Mouse (Mus musculus) liver, embryonic 15.5 days (tissue): ENCODE measurements around the gene Hoxd11. TPM values are rescaled to one million over a fixed set of nuclear protein-coding genes. Genes with fewer than 3 reads are reported as not detected.

Experiments
- ATAC-seq: fragments of 200-750 bp; cut with Nextera tagmentation; 2 replicates; pipeline ENCODE4 v1.8.0; 2017; ENCODE audit warnings: moderate number of reproducible peaks, mild to moderate bottlenecking, moderate library complexity; ENCODE audit not compliant: insufficient read depth
- H3K27ac ChIP-seq: fragments of 300-500 bp; sonication (generic); replicated peaks from 2 replicates; pipeline ENCODE4 v1.5.1; 2015; ENCODE audit warnings: mild to moderate bottlenecking, inconsistent platforms
- H3K27me3 ChIP-seq: fragments of 300-500 bp; sonication (generic); 2 replicates; pipeline ENCODE4 v1.6.1; 2015; ENCODE audit warnings: mild to moderate bottlenecking, inconsistent platforms
- H3K36me3 ChIP-seq: fragments of 300-500 bp; sonication (generic); replicated peaks from 2 replicates; pipeline ENCODE4 v1.6.1; 2015; ENCODE audit warnings: moderate library complexity, mild to moderate bottlenecking, inconsistent platforms
- H3K4me1 ChIP-seq: fragments of 300-500 bp; sonication (generic); replicated peaks from 2 replicates; pipeline ENCODE4 v1.6.1; 2015; ENCODE audit warnings: inconsistent platforms
- H3K4me2 ChIP-seq: fragments of 300-500 bp; sonication (generic); 2 replicates; pipeline ENCODE4 v1.6.1; 2015; ENCODE audit warnings: moderate library complexity, mild to moderate bottlenecking, inconsistent platforms
- H3K4me3 ChIP-seq: fragments of 300-500 bp; sonication (generic); replicated peaks from 2 replicates; pipeline ENCODE4 v1.5.1; 2015; ENCODE audit warnings: mild to moderate bottlenecking, inconsistent platforms
- H3K9ac ChIP-seq: fragments of 300-500 bp; sonication (generic); 2 replicates; pipeline ENCODE4 v1.6.1; 2015; ENCODE audit warnings: moderate library complexity, mild to moderate bottlenecking, inconsistent platforms
- H3K9me3 ChIP-seq: fragments of 300-500 bp; sonication (generic); replicated peaks from 2 replicates; pipeline ENCODE4 v1.6.1; 2016; ENCODE audit warnings: inconsistent platforms
- WGBS: fragments of 180-500 bp; shearing (Covaris S2); methylation state at CpG from one replicate; pipeline ENCODE4 v1.1.7; 2015; ENCODE audit warnings: mixed read lengths; ENCODE audit not compliant: insufficient replicate concordance; 5-methylcytosine and 5-hydroxymethylcytosine counted together
- polyA plus RNA-seq: library from polyadenylated mRNA; unstranded; fragments of >200 nt; fragmentation: Nextera tagmentation; extraction: Ambion mirVana; gene quantifications from 2 replicates; pipeline ENCODE4 v1.2.1, GENCODE M21; 2015

Hoxd11 gene
- polyA plus RNA-seq, 1 experiment from 2014 or later = not detected

- H3K9ac ChIP-seq = no peak overlapping the region
- H3K9me3 ChIP-seq = no peaks in the 10 kb centered on the region
- ATAC-seq = no peak
- no peak overlapping the region for H3K4me2 ChIP-seq
- H3K4me1 ChIP-seq = peaks cover 10% of the 10 kb centered on the region
- no peaks in the 10 kb centered on the region for H3K36me3 ChIP-seq
- H3K4me3 ChIP-seq = no peak overlapping the region
- WGBS = 6% methylated on average over 13 of the region's 13 CpGs
- peaks cover 100% of the 10 kb centered on the region for H3K27me3 ChIP-seq
- no peak overlapping the region for H3K27ac ChIP-seq
Observed at GRCm38 (mm10) chr2:74706393-74706960, 27.1 kb downstream of the Hoxd11 start.

DNA sequence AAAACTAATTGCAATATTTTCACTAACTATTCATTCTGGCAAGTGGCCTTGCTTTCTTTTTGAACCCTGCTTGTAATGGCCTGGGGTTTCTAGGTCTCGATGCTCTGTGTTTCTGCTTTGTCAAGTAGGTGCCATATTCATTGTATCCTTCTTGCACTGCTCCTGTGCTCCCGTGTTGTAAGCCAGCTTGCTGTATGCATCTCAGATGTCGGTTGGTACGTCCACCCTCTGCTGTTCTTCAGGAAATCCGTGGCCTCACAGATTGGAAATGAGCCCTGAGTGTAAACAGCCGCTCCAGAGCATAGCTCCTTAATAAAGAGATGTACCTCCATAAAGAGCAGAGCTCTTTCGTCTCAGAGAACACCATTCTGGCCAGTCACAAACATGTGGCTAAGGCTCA is 28.2 kb downstream of the Hoxd11 start:
- Histone ChIP-seq H3K4me3 (no peak overlapping the region), H3K4me1 (peaks cover 10% of the 10 kb centered on the region), H3K27me3 (peaks cover 100% of the 10 kb centered on the region), H3K4me2 (no peak overlapping the region), H3K9ac (no peak overlapping the region), H3K9me3 (no peaks in the 10 kb centered on the region), H3K27ac (no peak overlapping the region), H3K36me3 (no peaks in the 10 kb centered on the region)
- 21% methylated on average over 7 of the region's 7 CpGs for WGBS
- ATAC-seq = no peak

GRCm38 (mm10) chr2:74708676-74709075 is 29.3 kb downstream of the Hoxd11 start:
- 35% methylated on average over 4 of the region's 4 CpGs for WGBS
- H3K9me3 ChIP-seq = no peaks in the 10 kb centered on the region
- no peak overlapping the region for H3K4me2 ChIP-seq
- no peak overlapping the region for H3K27ac ChIP-seq
- ATAC-seq = no peak
- peaks cover 10% of the 10 kb centered on the region for H3K4me1 ChIP-seq
- H3K36me3 ChIP-seq = no peaks in the 10 kb centered on the region
- H3K27me3 ChIP-seq = peaks cover 100% of the 10 kb centered on the region
- H3K9ac ChIP-seq = no peak overlapping the region
- no peak overlapping the region for H3K4me3 ChIP-seq

DNA sequence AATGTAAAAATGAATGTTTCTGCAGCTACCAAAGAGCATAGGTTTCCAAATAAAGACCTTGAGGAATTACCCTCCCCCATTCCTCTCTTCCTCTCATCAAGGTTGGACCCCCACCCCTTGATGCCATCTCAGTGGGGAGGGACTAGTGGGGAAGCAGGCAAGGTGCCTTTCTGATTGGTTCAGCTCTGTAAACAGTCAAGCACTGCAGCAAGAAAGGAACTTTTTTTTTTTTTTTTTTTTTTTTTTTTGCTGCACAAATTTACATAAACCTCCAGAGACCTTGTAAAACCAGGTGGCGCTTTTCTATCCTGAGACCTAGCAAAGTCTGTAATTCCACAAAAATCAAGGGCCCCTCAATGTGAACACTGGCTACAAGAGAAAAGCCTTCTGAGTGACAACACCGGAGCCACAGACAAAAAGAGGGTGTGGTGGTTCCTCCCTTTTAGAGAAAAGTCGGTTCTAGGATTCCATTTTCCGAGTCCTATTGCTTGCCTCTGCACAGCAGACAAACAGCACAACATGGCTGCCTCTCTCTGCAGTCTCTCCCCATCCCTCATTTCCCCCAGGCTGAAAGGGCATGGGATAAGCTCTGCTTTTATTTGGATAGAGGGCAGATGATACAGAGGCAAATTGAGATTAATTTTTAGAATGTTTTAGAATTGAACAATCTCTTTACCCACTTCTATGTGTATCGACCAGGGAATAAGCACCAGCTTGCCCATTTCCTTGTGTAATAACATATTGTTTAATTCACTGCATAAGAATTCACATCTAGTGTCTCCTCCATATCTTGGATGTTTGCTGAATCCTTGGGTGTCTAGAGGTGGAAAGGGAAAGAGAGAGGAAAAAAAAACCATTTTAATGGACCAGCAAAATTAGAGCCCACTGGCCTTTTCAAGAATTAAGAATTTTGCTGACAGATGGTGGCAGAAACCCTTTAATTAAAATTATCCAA is 30.4 kb downstream of the Hoxd11 start:
- no peaks in the 10 kb centered on the region for H3K36me3 ChIP-seq
- no peak overlapping the region for H3K4me3 ChIP-seq
- no peak for ATAC-seq
- H3K9ac ChIP-seq = no peak overlapping the region
- 13% methylated on average over 5 of the region's 5 CpGs for WGBS
- peaks cover 100% of the 10 kb centered on the region for H3K27me3 ChIP-seq
- peaks cover 7% of the 10 kb centered on the region for H3K4me1 ChIP-seq
- H3K27ac ChIP-seq = no peak overlapping the region
- no peaks in the 10 kb centered on the region for H3K9me3 ChIP-seq
- no peak overlapping the region for H3K4me2 ChIP-seq

DNA sequence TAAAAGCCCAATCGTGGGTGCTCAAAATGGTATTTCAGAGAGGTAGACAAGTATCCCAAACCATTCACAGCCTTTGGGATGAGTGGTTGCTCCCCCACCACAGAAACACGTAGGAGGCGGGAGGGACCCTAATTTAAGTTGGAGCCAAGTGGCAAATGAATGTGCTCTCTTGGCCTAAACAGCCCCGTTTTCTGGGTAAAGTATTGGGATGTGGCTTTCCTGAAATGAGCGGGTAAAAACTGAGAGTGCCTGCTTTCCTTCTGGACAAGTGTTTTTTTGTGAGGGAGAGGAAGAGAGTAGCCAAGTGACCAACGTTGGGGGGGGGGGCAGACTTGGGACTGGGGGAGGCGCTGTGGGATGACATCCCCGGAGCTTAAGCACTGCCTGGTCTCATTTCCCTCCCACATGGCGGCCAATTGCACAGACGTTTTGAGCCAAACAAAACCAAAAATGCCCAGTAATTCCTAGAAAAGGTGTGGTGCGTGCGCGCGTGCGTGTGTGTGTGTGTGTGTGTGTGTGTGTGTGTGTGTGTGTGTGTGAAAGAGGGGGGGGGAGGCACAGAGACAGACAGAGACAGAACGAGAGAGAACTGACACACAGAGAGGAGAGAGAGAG is 31.7 kb downstream of the Hoxd11 start:
- no peak for ATAC-seq

GRCm38 (mm10) chr2:74711721-74712621 is 32.6 kb downstream of the Hoxd11 start, which contains the start of the genes Hoxd3 and Hoxd4:
TSS of gene Hoxd3 (plus strand) at chr2:74711927.
TSS of gene Hoxd4 (plus strand) at chr2:74711929.
- WGBS = under 1% methylated on average over 65 of the region's 65 CpGs
- Histone ChIP-seq H3K4me1 (0 out of 2 replicates have a peak, but pooled peaks cover 2% of the 10 kb centered on the region), H3K36me3 (no peaks in the 10 kb centered on the region), H3K4me3 (peak within 1 kb of the TSS; percentile 27), H3K9ac (no peak within 1 kb of the TSS), H3K4me2 (peak within 1 kb of the TSS; percentile 40), H3K27me3 (peaks cover 100% of the 10 kb centered on the region), H3K27ac (no peak within 1 kb of the TSS), H3K9me3 (no peaks in the 10 kb centered on the region)
- ATAC-seq = no peak

More for the DNA sequence above, 31.7 kb downstream of the Hoxd11 start:
- Histone ChIP-seq H3K36me3 (no peaks in the 10 kb centered on the region), H3K9ac (no peak overlapping the region), H3K4me2 (no peak overlapping the region), H3K4me3 (no peak overlapping the region), H3K27me3 (peaks cover 100% of the 10 kb centered on the region), H3K27ac (no peak overlapping the region), H3K9me3 (no peaks in the 10 kb centered on the region), H3K4me1 (0 out of 2 replicates have a peak, but pooled peaks cover 2% of the 10 kb centered on the region)
- 1% methylated on average over 16 of the region's 16 CpGs for WGBS

DNA sequence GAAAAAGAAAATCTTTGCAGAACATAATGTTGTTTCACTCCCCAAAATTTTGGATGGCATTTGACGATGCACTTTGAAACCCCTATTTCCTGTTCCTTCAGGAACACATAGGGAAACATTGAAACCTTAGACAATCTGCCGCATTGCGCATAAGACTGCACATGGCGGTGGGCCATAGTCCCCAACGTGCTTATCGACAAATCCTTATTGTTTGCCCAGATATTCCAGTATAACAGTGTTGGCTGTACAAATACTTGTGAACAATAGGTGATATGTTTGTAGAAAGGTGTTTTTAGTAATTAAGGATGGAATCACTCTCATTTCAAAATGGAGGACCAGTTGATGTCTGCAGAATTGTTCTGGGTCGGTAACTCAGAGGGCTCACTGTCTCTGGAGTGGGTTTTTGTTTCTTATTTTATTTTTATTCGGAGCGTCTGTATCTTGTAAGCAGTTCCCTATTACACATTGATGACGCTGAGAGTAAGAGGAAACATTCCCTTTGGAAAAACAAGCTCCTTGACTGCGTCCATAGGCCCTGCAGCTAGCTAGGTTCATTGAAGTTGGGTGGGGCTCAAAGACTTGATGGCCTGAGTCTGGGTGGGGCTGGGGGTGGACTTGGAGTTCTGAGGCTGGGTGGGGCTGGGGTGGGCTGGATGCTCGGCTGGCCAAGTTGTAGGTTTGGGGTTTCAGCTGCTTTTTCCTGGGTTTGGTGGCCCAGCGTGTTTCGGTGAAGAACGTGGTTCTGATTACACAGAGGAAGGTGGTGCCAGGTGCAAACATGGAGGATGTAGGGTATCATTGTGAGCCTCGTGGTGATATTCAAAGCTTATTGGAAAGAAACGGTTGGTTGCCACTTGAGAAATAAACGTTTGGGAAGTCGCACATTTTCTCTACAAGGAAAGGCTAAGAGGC is 34.1 kb downstream of the Hoxd11 start:
- H3K4me3 ChIP-seq = no peak overlapping the region
- WGBS = 16% methylated on average over 19 of the region's 19 CpGs

DNA sequence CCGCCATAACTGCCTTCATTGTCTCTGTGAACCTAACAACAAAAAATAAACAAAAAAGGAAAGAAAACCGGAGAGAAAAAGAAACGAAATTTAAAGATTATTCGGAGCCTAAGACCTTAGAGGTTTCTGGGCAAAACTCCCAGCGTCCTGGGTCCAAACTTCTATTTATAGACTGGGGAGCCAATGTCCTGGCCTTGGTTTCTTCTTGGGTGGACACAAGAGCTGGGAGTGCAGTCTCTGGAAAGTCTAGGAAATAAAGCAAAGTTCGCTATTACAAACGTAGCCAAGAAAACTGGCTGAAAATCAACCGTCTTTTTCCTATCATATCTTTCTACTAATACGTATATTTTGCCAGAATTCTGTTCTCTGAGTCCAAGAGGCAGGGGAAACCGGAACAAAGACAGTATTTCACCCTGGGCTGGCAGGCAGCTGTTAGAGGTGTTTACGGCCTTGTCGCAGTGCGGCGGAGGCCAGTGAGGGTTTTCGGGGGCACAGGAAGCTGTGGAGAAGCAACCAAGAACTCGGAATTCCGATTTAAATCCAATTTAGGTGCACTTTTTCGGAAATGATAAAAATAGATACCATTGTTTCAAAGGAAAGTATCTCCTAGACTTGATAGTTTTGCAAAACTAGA is 34.9 kb downstream of the Hoxd11 start:
- H3K4me1 ChIP-seq = 0 out of 2 replicates have a peak, but pooled peaks cover 2% of the 10 kb centered on the region
- 9% methylated on average over 18 of the region's 18 CpGs for WGBS
- no peaks in the 10 kb centered on the region for H3K36me3 ChIP-seq
- no peak for ATAC-seq
- H3K9me3 ChIP-seq = no peaks in the 10 kb centered on the region
- peaks cover 97% of the 10 kb centered on the region for H3K27me3 ChIP-seq
- no peak overlapping the region for H3K27ac ChIP-seq
- H3K4me3 ChIP-seq = no peak overlapping the region
- no peak overlapping the region for H3K9ac ChIP-seq
- H3K4me2 ChIP-seq = no peak overlapping the region

More for the DNA sequence above, 34.1 kb downstream of the Hoxd11 start:
- Histone ChIP-seq H3K9ac (no peak overlapping the region), H3K9me3 (no peaks in the 10 kb centered on the region), H3K27me3 (peaks cover 97% of the 10 kb centered on the region), H3K4me2 (no peak overlapping the region), H3K27ac (no peak overlapping the region), H3K36me3 (no peaks in the 10 kb centered on the region), H3K4me1 (0 out of 2 replicates have a peak, but pooled peaks cover 2% of the 10 kb centered on the region)
- no peak for ATAC-seq

DNA sequence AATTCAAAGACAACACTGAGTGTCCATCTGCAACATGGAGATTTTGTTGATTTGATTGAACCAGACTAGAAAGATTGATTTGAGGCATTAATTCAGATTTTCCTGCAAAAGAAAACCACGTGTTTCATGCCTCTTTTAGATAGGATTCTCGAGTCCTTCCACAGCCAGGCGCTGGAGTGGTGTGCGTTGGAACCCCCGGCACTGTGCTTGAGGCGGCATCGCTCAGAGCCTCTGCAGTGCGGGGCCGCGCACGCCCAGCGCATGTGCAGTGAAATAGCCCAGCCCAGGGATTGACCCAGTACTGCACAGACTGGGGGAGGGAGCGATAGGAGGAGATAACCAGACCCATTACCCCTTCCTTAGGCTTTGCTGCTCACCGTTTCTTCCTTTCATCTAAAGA is 35.5 kb downstream of the Hoxd11 start:
- WGBS = 1% methylated on average over 14 of the region's 14 CpGs
- Histone ChIP-seq H3K4me1 (0 out of 2 replicates have a peak, but pooled peaks cover 2% of the 10 kb centered on the region), H3K27me3 (peaks cover 97% of the 10 kb centered on the region), H3K4me2 (no peak overlapping the region), H3K36me3 (no peaks in the 10 kb centered on the region), H3K9ac (no peak overlapping the region), H3K4me3 (no peak overlapping the region), H3K9me3 (no peaks in the 10 kb centered on the region), H3K27ac (no peak overlapping the region)
- ATAC-seq = no peak
